Mouse (Mus musculus) MEL (cell line): ENCODE measurements around the gene Sema5a. TPM values are rescaled to one million over a fixed set of nuclear protein-coding genes. Genes with fewer than 3 reads are reported as not detected.

Experiments
- DNase-seq: peaks from one replicate; pipeline ENCODE4 v3.0.0; 2011; ENCODE audit warnings: low read depth, low spot score
- H3K27ac ChIP-seq: 2 replicates; pipeline ENCODE4 v1.5.1; 2012; ENCODE audit warnings: low read depth, mild to moderate bottlenecking, control low read depth, low read length, moderate library complexity; ENCODE audit not compliant: control insufficient read depth
- H3K27me3 ChIP-seq, 2 experiments: fragments of 150-350 bp in 1 of 2; sonication (generic) in 1 of 2; 2 replicates each; pipeline ENCODE4 v1.6.1; 2012; ENCODE audit warnings: low read length in 2 of 2, mild to moderate bottlenecking in 2 of 2, improper control_type of control experiment in 1 of 2, moderate library complexity in 1 of 2; ENCODE audit not compliant: insufficient read depth in 2 of 2, control insufficient read depth in 1 of 2
- H3K36me3 ChIP-seq, 2 experiments: 2 replicates each; pipeline ENCODE4 v1.6.1; 2012 to 2014; ENCODE audit warnings: low read length in 2 of 2, improper control_type of control experiment in 1 of 2, inconsistent platforms in 1 of 2, mild to moderate bottlenecking in 1 of 2; ENCODE audit not compliant: insufficient read depth in 2 of 2, control insufficient read depth in 1 of 2
- H3K4me1 ChIP-seq, 2 experiments: fragments of 150-350 bp in 1 of 2; sonication (generic) in 1 of 2; 2 replicates each; pipeline ENCODE4 v1.6.1; 2012; ENCODE audit warnings: low read length in 2 of 2, improper control_type of control experiment in 1 of 2, mild to moderate bottlenecking in 1 of 2; ENCODE audit not compliant: insufficient read depth in 2 of 2, control insufficient read depth in 1 of 2
- H3K4me3 ChIP-seq, 2 experiments: fragments of 150-350 bp in 1 of 2; sonication (generic) in 1 of 2; 2 replicates each; pipeline ENCODE4 v1.5.1; 2012; ENCODE audit warnings: low read depth in 2 of 2, low read length in 2 of 2, mild to moderate bottlenecking in 2 of 2, moderate library complexity in 2 of 2, control low read depth in 1 of 2, improper control_type of control experiment in 1 of 2; ENCODE audit not compliant: control insufficient read depth in 1 of 2, insufficient read depth in 1 of 2
- H3K79me2 ChIP-seq: 2 replicates; pipeline ENCODE4 v1.6.1; 2012; ENCODE audit warnings: mild to moderate bottlenecking, low read length, moderate library complexity; ENCODE audit not compliant: control insufficient read depth, poor library complexity, insufficient read depth
- H3K9ac ChIP-seq: 2 replicates; pipeline ENCODE4 v1.6.1; 2012; ENCODE audit warnings: low read depth, mild to moderate bottlenecking, control low read depth, low read length, moderate library complexity; ENCODE audit not compliant: control insufficient read depth, poor library complexity, severe bottlenecking
- H3K9me3 ChIP-seq: fragments of 150-350 bp; sonication (generic); replicated peaks from 2 replicates; pipeline ENCODE4 v1.6.1; 2012; ENCODE audit warnings: mild to moderate bottlenecking, low read length, improper control_type of control experiment, moderate library complexity; ENCODE audit not compliant: insufficient read depth
- CTCF ChIP-seq, 3 experiments: IDR thresholded peaks in 2 of 3; conservative IDR thresholded peaks in 1 of 3; 2 replicates each; pipeline ENCODE4 v1.5.1; 2011 to 2012; ENCODE audit warnings: low read length in 3 of 3, low read depth in 2 of 3, mild to moderate bottlenecking in 2 of 3, improper control_type of control experiment in 1 of 3, inconsistent platforms in 1 of 3, mixed read lengths in 1 of 3, moderate library complexity in 1 of 3; ENCODE audit not compliant: control insufficient read depth in 1 of 3, insufficient read depth in 1 of 3, poor library complexity in 1 of 3, severe bottlenecking in 1 of 3
- GABPA ChIP-seq: IDR thresholded peaks from 2 replicates; pipeline ENCODE4 v1.6.1; 2012; ENCODE audit warnings: low read depth, mild to moderate bottlenecking, inconsistent platforms, low read length, improper control_type of control experiment, moderate library complexity
- GATA1 ChIP-seq: IDR thresholded peaks from 2 replicates; pipeline ENCODE4 v1.6.1; 2011; ENCODE audit warnings: low read depth, low read length, improper control_type of control experiment
- HCFC1 ChIP-seq: IDR thresholded peaks from 2 replicates; pipeline ENCODE4 v1.6.1; 2012; ENCODE audit warnings: low read depth, mild to moderate bottlenecking, inconsistent platforms, low read length, improper control_type of control experiment, moderate library complexity
- KAT2A ChIP-seq: conservative IDR thresholded peaks from 2 replicates; pipeline ENCODE4 v1.6.1; 2012; ENCODE audit warnings: low read depth, low read length, improper control_type of control experiment, inconsistent platforms
- MAFK ChIP-seq: IDR thresholded peaks from 2 replicates; pipeline ENCODE4 v1.6.1; 2011; ENCODE audit warnings: low read depth, mild to moderate bottlenecking, low read length, improper control_type of control experiment, borderline replicate concordance
- MAX ChIP-seq: IDR thresholded peaks from 2 replicates; pipeline ENCODE4 v1.6.1; 2011; ENCODE audit warnings: low read length, improper control_type of control experiment
- MXI1 ChIP-seq: IDR thresholded peaks from 2 replicates; pipeline ENCODE4 v1.6.1; 2011; ENCODE audit warnings: mild to moderate bottlenecking, low read depth, low read length, improper control_type of control experiment
- MYB ChIP-seq: IDR thresholded peaks from 2 replicates; pipeline ENCODE4 v1.6.1; 2011; ENCODE audit warnings: mild to moderate bottlenecking, low read depth, low read length, improper control_type of control experiment
- MYC ChIP-seq: IDR thresholded peaks from 2 replicates; pipeline ENCODE4 v1.6.1; 2011; ENCODE audit warnings: low read depth, mild to moderate bottlenecking, low read length, improper control_type of control experiment, moderate library complexity
- POLR2AphosphoS2 ChIP-seq: IDR thresholded peaks from 2 replicates; pipeline ENCODE4 v1.6.1; 2011; ENCODE audit warnings: low read length, improper control_type of control experiment
- RAD21 ChIP-seq: IDR thresholded peaks from 2 replicates; pipeline ENCODE4 v1.6.1; 2011; ENCODE audit warnings: mild to moderate bottlenecking, low read depth, low read length, improper control_type of control experiment
- TAL1 ChIP-seq: IDR thresholded peaks from 2 replicates; pipeline ENCODE4 v1.6.1; 2012; ENCODE audit warnings: mild to moderate bottlenecking, inconsistent platforms, low read length, moderate library complexity, mixed read lengths
- TBP ChIP-seq: IDR thresholded peaks from 2 replicates; pipeline ENCODE4 v1.8.0; 2011; ENCODE audit warnings: low read depth, low read length, improper control_type of control experiment
- UBTF ChIP-seq: IDR thresholded peaks from 2 replicates; pipeline ENCODE4 v1.6.1; 2012; ENCODE audit warnings: low read depth, mild to moderate bottlenecking, inconsistent platforms, low read length, improper control_type of control experiment, moderate library complexity, borderline replicate concordance; ENCODE audit not compliant: insufficient read depth
- USF1 ChIP-seq: IDR thresholded peaks from 2 replicates; pipeline ENCODE4 v1.6.1; 2014; ENCODE audit warnings: low read depth, mild to moderate bottlenecking, inconsistent platforms, low read length, improper control_type of control experiment, moderate library complexity
- USF2 ChIP-seq, 2 experiments: IDR thresholded peaks; 2 replicates each; pipeline ENCODE4 v1.6.1; 2011 to 2012; ENCODE audit warnings: improper control_type of control experiment in 2 of 2, low read length in 2 of 2, borderline replicate concordance in 1 of 2, inconsistent platforms in 1 of 2, low read depth in 1 of 2, mild to moderate bottlenecking in 1 of 2; ENCODE audit not compliant: insufficient read depth in 1 of 2
- ZC3H11A ChIP-seq: IDR thresholded peaks from 2 replicates; pipeline ENCODE4 v1.6.1; 2012; ENCODE audit warnings: low read depth, mild to moderate bottlenecking, inconsistent platforms, low read length, improper control_type of control experiment
- ZKSCAN1 ChIP-seq: IDR thresholded peaks from 2 replicates; pipeline ENCODE4 v1.6.1; 2012; ENCODE audit warnings: low read depth, mild to moderate bottlenecking, inconsistent platforms, low read length, improper control_type of control experiment, moderate library complexity
- polyA plus RNA-seq, 2 experiments: library from polyadenylated mRNA; stranded (reverse) in 1 of 2; unstranded in 1 of 2; fragments of >175 nt in 1 of 2; fragments of >200 nt in 1 of 2; gene quantifications; 2 replicates each; pipeline versions ENCODE4 v1.2.1 to v1.2.4; 2012; ENCODE audit warnings: low replicate concordance in 2 of 2, low read depth in 1 of 2; ENCODE audit not compliant: insufficient read length in 2 of 2, insufficient read depth in 1 of 2, missing spikeins in 1 of 2
- total RNA-seq: library from RNA; depleted of rRNA; stranded (reverse); fragments of 300-350 nt; gene quantifications from 2 replicates; pipeline ENCODE4 v1.2.3, GENCODE M21; 2012

Gene Sema5a
- total and polyA plus RNA-seq, 3 experiments: not detected

GRCm38 (mm10) chr15:32568181-32568857 lies 323.7 kb downstream of the Sema5a start:
- Histone ChIP-seq H3K79me2 (no peaks in the 10 kb centered on the region), H3K4me1 (no peaks in the 10 kb centered on the region), H3K9me3 (no peaks in the 10 kb centered on the region), H3K36me3 (no peaks in the 10 kb centered on the region), H3K9ac (no peak overlapping the region), H3K27ac (no peak overlapping the region), H3K27me3 (no peaks in the 10 kb centered on the region), H3K4me3 (no peak overlapping the region)
- no peak for DNase-seq
- TF ChIP-seq RAD21 (peak; percentile 6), POLR2AphosphoS2 (no peak)

- no peak overlapping the region for H3K9ac ChIP-seq
- no peak for DNase-seq
- no peaks in the 10 kb centered on the region for H3K4me1 ChIP-seq
- no peaks in the 10 kb centered on the region for H3K9me3 ChIP-seq
- TF ChIP-seq MAFK: no peak
- no peak for TF ChIP-seq GABPA
- TF ChIP-seq KAT2A: no peak
- no peak for TF ChIP-seq ZC3H11A
- no peak for TF ChIP-seq TAL1
- no peak for TF ChIP-seq USF2 (IDR thresholded peaks at IDR 0.05; ENCODE audit: borderline replicate concordance in 1 of 2, insufficient read depth in 1 of 2, low read depth in 1 of 2, low read length in 2 of 2)
- no peak for TF ChIP-seq HCFC1
- no peak for TF ChIP-seq MYB
- TF ChIP-seq MAX: no peak
- TF ChIP-seq ZKSCAN1: no peak
- TF ChIP-seq TBP: no peak
- no peak for TF ChIP-seq UBTF
- no peak for TF ChIP-seq MXI1
- no peak for TF ChIP-seq USF1
- TF ChIP-seq POLR2AphosphoS2: no peak
- no peak for TF ChIP-seq GATA1
- no peak for TF ChIP-seq MYC
- TF ChIP-seq CTCF (IDR thresholded peaks at IDR 0.05 in 2 of 3, conservative IDR thresholded peaks at IDR 0.05 in 1 of 3; ENCODE audit: control insufficient read depth in 1 of 3, insufficient read depth in 1 of 3, low read depth in 2 of 3, low read length in 3 of 3, poor library complexity in 1 of 3, severe bottlenecking in 1 of 3): no peak
- TF ChIP-seq, all 39 proteins: peak for 0
- no peaks in the 10 kb centered on the region for H3K79me2 ChIP-seq
- no peaks in the 10 kb centered on the region for H3K27me3 ChIP-seq
- no peak overlapping the region for H3K27ac ChIP-seq
- H3K36me3 ChIP-seq: no peaks in the 10 kb centered on the region
- no peak overlapping the region for H3K4me3 ChIP-seq
These were observed 324.3 kb downstream of the Sema5a start for GRCm38 (mm10) chr15:32568858-32569387.
